Mouse (Mus musculus) urinary bladder, postnatal 10 days (tissue): ENCODE results near the gene Shisal2a.
"Not testable (repeated sequence)": the region's sequence is repeated elsewhere in the genome, so short reads cannot be mapped to it uniquely, and the experiment has no call there.

Experiments
- DNase-seq: peaks from one replicate; pipeline ENCODE4 v3.0.0; 2022; ENCODE audit warnings: low spot score

Gene Shisal2a

DNA sequence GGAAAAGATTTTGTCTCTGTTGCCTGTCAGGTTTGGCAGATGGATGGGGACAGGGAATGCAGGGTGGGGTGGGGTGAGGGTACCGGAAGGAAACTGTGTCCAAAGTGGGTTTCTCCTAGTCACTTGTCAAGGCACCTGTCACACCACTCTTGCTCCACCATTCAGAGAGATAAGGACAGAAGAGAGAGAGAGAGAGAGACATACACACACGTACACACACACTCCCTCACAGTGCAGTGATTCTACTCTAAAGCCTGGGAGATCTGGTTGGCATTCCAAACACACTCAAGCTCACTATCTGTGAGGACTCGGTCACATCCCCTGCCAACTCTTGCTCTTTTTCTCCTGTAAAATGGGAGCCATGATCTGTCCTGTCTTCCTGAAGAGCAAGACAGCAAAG is 11.0 kb downstream of the Shisal2a start:
- DNase-seq, result no peak

- DNase-seq, result no peak
Measured at GRCm38 (mm10) chr4:108371421-108371820, 11.7 kb downstream of the Shisal2a start.

DNA sequence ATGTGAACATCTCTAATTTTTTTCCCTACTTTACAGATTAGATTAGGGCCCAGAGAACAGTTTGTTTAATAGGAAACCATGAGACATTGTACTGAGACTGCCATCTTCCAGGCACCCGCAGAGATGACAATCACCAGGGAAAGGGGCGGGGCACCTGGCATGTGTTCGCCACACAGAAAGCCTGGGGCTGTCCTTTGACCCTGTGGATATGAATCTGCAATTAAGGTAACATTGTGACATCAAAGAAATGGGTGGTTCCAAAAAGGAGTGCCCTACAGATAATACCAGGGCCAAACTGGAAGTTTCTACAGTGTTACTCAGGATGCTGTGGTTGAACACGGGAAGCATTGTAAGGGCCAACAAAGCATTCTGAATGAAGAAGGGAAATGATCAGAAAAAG is 12.7 kb downstream of the Shisal2a start:
- DNase-seq, result no peak

DNA sequence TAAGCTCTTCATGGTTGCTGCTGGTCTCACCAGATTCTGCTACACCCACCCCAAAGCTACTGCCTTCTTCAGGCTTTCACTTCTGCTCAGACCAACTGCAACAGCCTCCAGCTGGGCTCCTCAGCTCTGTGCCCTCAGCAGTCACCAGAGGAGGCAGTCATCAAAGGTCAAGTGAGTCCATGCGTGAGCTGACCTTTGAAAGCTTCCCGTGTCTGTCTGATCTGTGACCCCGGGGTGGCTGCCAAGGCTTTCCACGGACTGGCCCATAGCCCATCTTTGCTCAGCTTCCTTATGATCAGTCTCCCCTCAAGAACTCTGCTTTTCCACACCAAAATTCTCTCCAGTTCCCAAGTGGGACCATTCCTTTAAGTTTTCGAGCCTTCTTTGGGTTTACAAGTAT is 13.9 kb downstream of the Shisal2a start:
- no peak for DNase-seq

DNA sequence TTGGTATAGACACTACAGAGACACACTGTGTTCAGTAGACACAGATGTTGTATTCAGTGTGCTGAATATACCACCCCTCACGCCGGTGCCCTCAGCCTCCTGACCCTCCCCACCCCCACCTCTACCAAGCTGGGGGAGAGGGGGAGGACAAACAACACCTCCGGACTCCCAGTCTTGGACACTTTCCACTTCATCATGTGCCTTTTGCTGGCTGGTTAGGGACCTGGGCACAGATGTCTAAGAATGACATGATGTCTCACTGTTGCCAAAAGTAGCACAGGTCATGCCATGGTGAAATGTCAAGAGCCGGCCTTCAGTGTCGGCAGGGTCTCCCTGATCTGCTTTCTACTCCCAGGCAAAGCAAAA is 19.1 kb downstream of the Shisal2a start:
- no peak for DNase-seq

DNA sequence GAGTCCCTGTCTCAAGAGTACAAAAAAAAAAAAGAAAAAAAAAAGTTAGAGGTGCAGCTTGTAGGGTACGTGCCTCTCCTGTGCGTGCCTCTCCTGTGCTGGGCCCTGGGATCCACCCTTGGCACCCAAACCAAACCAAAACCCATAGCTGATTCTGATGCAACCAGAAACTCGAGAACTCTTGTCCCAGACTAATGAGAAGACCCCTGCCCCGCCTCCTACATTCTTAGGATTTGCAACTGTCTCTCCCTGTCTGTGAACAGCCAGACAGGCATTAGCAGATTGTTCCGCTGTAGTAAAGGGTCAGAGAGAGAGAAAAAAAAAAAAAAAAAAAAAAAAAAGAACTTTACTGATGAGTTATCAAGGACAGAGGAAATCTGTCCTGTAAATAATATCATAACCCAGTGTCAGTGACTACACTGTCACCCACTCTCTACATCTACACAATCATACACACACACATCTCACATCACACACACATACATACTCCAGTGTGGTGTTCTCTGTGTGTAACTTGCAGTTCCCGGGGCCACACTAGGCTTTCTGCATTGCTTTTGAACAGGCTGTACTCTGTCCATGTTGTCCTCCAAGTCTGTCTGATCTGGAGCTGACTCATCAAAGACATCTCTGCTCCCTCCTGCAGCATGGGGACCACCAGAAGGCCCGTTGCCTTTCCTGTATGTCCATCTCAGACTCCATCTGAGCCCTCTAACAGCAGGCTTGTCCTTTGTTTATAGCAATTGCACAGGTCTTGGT is 19.6 kb downstream of the Shisal2a start:
- no peak for DNase-seq

- DNase-seq, result no peak
Measured at GRCm38 (mm10) chr4:108362321-108363261, 20.6 kb downstream of the Shisal2a start.

GRCm38 (mm10) chr4:108360136-108361055 is 22.8 kb downstream of the Shisal2a start:
- no peak for DNase-seq

DNA sequence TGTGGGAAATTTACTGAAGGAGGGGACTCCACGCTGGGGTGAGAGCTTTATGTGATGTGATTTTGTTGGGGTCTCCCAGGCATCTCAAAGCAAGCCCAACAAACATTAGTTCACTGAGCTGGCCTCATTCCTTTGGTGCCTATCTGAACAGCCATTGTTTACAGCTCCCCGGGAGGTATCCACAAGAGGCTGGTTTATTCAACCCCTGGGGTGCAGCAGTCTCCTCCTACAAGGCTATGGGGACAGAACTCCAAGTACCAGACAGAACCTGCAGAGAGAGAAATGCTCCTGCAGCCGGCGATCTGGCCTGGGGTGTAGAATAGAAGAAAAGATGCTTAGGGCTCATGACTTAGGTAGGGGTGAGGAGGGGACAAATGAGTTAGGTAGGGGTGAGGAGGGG is 24.7 kb downstream of the Shisal2a start:
- DNase-seq, result no peak

DNA sequence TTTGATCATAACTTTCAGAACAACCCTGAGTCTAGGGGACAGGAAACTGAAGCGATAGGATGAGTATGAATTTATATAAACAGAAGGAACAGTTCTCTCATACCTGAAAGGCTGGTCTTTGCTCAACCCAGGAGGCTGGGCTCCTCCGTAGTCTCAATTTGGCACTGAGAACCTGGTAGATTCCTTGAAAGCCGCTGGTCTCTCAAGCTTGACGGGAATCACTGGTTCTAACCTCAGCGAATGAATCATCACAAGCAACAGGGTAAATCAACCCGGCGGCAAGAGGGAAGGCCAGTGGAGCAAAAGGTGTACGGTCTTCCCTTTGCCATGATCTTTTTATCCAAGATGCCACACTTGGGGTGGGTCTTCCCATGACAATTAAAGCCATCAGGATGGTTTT is 25.7 kb downstream of the Shisal2a start:
- DNase-seq, result no peak

GRCm38 (mm10) chr4:108353591-108353990 is 29.6 kb downstream of the Shisal2a start:
- DNase-seq, result not testable (repeated sequence)

DNA sequence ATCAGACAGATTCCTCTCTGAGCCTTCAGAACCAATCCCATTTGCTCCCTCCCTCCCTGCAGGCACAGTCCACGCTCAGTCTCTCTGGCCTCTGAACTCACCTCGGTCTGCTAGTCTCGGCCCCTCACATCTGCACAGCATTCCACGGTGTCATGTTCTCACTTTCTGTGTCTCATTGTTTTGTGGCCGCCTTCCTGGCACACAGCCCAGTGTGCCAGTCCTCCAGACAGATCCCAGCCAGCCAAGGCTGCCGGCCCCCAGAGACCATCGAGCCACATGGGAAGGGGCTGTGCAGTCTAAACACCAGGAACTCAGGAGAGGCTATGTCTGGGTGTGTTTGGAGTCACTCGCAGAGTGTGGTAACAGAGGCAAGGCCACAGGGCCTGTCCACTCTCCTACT is 32.3 kb downstream of the Shisal2a start:
- DNase-seq, result no peak

GRCm38 (mm10) chr4:108349836-108350547 is 33.2 kb downstream of the Shisal2a start:
- DNase-seq, result no peak

DNA sequence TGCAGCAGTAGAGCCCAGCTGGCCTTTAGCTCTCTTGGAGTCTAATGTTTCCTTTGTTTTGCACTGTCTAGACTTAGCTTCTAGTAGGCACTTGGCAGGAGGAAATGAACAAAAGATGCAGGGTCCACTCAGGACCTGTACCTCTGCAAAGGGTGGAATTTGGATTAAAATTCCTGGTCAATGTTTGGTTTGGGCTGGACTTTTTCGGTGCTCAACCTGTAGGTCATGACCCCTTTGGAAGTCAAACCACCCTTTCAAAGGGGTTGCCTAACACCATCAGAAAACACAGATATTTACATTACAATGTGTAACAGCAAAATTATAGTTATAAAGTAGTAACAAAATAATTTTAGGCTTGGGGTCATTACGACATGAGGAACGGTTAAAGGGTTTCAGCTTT is 34.1 kb downstream of the Shisal2a start:
- DNase-seq, result no peak

DNA sequence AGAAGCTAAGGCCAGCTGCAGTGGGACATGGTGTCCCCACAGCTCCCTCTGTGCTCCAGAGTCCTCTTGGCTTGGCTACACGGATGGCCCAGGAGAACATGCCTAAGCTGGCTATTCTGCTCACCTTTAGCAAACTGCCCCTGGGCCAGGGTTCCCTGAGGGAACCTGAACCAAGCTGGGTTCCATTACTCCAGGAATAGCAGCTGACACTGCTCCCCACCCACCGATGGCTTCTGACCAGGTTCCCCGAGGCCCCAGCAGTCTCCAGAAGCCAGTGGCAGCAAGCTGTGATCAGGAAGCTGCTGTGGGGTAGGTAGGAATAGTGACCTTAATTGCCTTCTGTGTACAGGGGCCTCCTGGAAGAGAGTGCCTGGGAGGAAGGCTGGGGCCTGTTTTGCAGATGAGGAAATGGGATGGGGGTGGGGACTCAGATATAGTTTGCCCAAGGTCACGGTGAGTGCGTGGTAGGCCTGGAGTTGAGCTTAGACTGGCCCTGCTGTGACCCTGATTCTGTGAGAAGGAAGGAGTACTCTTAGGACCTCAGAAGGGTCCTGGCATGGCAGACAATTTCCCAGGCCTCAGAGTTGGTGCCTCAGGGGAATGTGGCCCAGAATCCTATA is 34.8 kb downstream of the Shisal2a start:
- DNase-seq, result no peak

GRCm38 (mm10) chr4:108347111-108347510 is 36.0 kb downstream of the Shisal2a start:
- no peak for DNase-seq

DNA sequence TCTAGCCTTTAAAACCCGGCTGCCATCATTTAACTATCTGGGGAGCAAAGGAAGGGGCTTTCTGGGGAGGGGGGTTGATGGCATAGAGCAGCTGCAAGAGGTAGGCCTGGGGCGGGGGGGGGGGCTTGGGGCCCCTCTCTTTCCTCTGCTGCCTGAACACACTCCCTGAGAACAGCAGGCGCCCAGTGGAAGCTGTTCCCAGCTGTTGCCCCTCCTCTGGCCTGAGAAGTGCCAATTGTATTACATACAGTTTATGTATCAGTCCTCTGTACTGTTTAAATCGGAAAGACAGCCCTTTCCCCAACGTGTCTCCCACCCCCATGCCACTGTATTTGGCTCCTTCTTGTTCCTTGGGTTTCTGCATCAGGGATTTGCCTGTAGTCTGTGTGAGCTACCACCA is 37.3 kb downstream of the Shisal2a start:
- no peak for DNase-seq

DNA sequence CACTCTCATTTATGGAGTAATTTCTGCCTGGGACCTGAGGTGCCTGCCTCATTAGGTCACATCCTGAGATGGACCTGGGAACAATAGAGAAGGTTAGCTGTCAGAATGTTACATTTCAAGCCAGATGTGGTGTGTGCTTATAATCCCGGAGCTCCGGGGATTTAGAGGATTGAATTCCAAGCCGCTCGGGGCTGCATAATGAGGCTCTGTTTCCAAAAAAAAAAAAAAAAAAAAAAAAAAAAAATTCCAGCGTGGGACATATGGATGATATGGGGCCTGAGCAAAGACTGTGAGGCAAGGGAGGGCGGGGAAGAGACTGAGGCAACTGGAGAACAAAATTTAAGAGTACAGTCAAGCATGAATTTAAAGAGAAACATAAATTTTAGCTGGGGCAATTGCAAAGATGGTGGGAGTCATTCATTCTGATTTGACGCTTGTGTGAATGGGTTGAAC is 38.5 kb downstream of the Shisal2a start:
- DNase-seq, result no peak

- DNase-seq, result no peak
Measured at GRCm38 (mm10) chr4:108339277-108339690, 43.9 kb downstream of the Shisal2a start.

DNA sequence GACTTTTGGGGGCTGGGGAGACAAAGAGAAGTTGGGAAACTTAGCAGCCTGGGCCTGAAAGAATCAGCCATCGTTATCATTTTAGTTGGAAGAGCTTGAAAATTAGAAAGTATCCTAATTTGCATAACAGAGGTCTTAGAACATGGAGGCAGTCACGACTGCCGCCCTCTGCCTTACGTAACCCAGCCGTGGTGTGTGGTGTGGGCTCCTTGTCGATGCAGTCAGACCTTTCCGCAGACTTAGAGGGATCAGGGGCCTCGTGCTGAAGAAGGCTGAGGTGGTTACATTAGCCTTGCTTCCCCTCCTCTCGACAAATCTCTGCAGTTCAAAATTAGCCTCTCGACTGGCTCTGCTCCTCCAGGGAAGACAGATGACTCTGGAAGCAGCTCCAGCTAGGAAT is 44.3 kb downstream of the Shisal2a start:
- no peak for DNase-seq

DNA sequence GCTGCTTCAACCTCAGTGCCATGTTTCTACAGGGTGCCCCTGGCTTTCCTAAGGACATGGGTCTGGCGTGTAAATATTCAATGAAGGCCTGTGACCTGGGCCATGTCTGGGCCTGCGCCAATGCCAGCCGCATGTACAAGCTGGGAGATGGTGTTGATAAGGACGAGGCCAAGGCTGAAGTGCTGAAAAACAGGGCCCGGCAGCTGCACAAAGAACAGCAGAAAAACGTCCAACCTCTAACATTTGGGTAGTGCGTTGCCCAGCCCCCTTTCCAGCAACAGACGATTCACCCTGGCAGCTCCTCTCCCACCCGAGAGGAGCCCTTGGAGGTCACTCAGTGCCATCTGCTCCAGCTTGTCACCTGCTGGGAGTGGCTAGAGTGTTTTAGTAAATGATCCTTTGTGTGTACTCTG is 44.8 kb downstream of the Shisal2a start:
- no peak for DNase-seq
